Mouse (Mus musculus): ENCODE data around the gene Afap1l2. TPM values are rescaled to one million over a fixed set of nuclear protein-coding genes. Genes with fewer than 3 reads are reported as not detected.

The Afap1l2 gene
- polyA plus RNA-seq, 2 experiments from 2014 or later: not detected

DNA sequence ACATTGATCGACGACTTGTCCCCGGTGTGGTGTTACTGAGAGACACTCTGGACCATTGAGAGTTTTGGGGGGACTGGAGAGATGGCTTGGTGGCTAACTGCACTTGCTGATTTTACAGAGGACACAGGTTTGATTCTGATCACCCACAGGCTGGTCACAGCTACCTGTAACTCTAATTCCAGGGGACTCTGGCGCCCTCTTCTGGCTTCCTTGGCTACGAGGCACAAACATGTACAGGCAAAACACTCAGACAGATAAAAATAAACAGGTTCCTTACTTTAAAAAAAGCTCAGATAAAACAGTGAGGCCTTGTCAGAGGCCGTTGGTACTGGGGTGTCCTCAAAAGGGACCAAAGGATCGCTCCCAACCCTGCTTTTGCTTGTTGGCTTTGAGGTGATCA lies 72.3 kb downstream of the Afap1l2 start:
- ATAC-seq: no peak

DNA sequence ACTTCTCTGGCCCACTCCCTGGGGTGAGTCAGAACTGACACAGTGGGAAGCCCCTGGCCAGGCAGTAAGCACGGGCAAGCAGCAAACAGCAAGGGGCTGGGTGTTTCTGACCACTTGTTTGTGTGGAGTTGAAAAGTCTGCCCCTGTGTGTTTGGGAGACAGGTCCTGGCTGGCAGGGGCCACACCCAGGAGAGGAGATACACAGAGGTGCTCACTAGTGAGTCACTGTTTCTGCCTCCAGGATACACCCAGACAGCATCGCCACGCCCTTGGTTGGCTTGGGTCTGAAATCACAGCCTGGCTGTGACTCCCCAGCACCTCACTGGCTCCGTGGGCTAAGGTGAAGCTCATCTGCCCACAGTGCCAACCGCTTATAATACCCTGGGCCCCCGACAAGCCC lies 72.9 kb downstream of the Afap1l2 start:
- ATAC-seq: no peak

DNA sequence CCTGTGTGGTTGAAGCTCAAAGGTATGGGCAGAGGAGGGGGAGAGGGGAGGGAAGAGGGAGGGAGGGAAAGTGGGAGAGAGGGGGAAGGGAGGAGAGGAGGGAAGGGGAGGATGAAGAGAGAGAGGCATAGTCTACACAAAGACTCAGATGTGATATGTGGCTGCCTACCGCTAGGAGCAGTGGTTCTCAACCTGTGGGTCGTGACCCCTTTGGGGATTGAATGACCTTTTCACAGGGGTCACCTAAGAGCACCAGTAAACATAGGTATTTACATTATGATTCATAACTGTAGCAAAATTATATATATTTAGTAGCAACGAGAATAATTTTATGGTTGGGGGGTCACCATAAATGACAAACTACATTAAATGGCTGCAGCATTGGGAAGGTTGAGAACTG lies 74.2 kb downstream of the Afap1l2 start:
- no peak for ATAC-seq

DNA sequence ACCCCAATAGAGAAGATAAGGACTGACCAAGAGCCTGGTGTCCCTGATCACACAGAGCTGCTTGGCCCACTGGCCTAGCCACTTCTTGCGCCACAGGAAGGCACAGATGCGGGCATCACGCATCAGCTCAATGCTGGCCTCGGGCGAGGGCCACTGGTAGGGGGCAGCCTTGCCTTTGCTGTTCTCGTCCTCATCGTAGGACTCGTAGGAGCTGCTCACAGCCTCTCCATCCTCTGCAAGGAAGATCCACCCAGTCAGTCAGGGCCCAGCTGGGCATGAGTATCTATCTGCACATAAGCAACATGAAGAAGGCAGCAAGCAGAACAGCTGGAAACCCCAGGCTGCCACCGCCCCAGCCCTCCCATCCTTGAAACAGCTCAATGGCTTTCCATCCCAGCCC lies 78.0 kb downstream of the Afap1l2 start:
- ATAC-seq: no peak

DNA sequence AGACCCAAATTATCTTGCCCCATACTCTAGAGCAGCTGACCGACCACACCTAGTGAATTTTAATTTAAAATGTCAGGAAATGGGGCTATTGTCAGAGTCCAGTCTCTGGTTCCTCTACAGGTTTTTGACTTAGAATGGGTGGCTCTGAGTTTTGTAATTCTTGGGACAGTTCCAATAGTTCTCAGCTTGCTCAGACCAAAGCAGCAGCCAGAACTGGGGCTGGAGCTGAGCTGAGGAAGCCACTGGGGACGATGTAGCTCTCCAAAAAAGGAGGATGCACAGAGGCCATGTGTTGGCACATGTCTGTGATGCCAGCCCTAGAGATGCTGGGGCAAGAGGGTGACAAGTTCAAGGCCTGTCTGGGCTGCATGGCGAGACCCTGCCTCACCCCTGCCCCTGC lies 78.6 kb downstream of the Afap1l2 start:
- no peak for ATAC-seq

DNA sequence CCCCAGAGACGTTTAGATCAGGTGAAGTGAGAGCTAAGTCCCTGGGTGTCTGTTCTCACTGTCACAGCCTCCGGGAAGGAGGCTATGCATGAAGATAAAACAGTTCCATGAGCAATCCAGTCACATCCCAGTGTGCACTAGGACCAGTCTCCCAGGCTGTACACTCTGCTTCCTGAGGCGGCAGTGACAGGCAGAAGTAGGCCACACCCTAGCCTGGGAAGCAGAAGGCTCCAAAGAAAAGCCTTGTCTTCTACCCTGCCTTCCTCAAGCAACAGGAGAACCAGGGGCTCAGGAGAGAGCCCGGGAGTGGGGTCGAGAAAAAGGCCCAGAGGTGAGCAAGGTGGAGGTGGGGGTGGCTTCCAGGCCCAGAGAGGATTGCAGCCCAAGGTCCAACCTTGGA lies 86.3 kb downstream of the Afap1l2 start:
- no peak for ATAC-seq

DNA sequence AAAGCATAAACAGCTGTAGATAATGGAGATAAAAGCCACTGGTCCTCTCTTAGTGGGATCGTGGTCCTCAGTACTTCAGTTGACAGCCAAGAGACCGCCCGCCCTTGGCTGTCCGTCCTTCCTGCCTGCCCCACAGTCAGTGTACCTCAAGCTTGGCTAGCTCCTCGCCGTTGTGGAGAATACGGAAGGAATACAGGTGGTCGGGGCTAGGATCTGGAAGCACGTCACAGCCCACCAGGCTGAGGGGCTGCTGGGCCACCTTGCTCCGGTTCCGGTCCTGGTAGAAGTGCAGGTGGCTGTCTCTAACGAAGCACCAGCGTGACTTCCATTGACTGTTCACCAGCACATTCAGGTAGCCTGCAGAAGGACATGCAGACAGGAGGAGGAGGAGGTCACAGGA lies 87.8 kb downstream of the Afap1l2 start:
- no peak for ATAC-seq

DNA sequence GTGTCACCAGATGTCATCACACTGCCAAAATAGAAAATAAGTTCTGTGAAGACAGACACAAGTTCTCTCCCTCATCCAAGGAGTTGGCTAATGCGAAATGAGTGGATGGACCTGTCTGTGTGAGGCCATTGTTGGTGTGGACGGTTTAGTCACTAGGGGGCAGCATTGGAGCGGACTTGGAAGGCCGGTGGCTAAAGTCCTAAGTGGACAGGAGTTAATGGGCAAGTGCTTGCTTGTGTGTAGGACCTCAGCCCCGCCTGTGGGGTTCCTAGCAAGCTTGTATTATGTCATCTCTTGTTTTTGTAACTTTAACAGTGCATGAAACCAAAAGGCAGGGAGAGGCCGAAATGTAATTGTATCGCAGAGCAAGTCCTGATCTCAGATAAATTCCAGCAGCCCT lies 88.4 kb downstream of the Afap1l2 start:
- ATAC-seq: no peak

DNA sequence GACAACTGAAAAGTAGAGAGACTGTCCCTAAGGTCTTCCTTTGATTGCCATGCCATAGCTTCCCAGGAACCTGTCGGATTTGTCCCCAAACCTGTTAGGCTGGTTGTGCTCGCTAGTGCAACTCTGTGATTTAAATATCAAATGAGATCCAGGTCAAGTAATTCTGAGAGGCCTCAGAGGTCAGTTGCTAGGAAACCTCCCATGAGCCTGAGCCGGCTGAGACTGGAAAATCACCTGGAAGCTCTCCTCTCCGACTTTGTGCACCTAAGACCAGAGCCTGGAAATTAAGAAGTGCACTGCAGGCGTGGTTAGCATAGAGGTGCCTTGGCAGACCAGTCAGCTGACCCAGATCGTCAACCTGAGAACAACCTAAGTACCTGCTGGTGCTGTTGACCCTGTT lies 92.9 kb downstream of the Afap1l2 start:
- ATAC-seq: no peak

DNA sequence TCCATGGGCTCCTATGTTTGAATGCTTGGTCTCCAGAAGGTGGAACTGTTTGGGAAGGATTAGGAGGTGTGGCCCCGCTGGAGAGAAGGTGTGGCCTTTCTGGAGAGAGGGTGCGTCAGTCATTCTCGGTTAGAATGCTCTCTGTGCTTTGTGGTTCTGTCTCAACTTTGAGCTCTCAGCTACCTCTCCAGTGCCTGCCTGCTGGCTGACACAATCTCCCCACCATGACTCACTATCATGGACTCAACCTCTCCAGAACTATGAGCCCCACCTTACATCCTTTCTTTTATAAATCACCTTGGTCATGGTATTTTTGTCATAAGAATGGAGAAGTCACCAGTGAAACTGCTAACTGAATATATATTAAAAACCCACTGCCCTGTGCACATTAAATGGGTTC lies 93.4 kb downstream of the Afap1l2 start:
- no peak for ATAC-seq

DNA sequence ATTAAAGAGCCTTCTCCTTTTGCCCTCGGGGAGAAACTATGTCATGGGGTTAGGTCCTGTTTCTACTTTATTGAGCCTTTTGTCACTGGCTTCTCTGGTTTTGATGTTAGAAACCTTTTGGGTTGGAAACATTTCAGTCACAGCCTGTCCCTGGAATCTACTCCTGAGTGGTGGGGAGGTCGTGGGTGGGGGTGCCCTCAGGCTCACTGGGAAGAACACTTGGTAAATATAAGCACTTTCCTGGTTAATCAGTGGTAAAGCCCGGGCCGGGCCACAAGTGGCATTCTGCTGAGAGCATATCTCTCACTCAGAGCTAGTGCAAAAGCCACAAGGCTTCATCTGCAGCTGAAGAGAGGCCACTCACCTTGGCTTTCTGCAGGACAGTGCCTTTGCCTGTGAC lies 94.3 kb downstream of the Afap1l2 start:
- no peak for ATAC-seq

DNA sequence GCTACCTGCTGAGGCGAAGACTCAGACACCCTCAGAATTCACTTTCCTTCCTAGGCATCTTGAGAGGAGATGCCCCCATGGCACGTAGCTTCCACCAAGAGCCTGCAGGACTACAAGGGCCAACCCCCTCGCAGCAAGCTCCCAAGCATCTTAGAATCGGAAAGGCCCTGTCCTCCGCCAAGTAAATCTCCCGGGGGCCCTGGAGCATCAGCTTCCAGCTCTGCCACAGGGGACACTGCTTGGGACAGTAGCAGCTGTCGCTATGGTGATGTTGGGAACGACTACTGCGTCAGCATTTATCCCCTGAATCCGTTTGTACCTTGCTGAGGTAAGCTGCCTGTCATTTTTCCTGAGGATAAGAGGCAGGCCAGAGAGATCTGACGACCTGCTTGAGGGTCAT lies 97.5 kb downstream of the Afap1l2 start:
- ATAC-seq: no peak

DNA sequence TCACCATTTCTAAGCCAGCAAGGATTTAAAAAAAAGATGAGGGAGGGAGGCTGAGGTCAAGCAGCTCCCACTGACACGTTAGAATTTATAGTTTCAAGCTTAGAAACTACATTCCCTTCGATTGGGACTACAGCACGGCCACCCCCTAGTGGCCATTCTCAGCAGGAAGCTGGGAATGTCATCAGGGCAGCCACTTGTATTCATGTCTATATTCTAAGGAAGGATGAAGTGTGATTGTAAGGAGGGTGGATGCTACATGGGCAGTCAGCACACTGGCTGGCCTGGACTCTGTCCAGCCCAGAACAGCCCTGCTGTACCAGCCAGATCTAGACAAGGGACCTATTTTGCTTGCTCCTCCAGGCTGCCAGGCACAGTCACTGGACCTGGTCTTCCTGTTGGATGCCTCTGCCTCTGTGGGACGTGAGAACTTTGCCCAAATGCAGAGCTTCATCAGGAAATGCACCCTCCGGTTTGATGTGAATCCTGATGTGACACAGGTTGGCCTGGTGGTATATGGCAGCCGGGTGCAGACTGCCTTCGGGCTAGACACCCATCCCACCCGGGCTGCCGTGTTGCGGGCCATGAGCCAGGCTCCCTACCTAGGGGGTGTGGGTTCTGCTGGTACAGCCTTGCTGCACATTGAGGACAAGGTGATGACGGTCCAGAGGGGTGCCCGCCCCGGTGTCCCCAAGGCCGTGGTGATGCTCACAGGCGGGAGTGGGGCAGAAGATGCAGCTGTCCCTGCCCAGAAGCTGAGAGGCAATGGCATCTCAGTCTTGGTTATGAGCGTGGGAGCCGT lies 99.4 kb downstream of the Afap1l2 start:
- ATAC-seq: no peak

DNA sequence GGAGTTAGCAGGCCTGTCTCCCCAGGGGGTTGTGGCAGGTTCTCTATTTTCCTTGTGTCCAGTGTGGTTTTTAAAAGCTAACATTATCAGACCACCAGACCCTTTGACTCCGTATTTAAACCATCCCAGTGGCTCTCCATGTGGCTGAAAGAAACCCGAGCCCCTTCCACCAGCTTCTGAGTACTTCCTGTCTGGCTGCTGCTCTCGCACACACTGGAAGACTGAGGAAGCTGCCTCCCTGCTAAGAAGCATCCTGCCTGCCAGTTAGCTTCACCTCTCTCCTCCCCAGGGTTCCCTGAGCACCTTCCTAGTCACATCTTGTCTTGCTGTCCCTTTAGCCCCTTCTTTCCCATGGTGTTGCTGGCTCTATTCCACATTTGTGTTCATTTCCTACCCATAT lies 100.2 kb downstream of the Afap1l2 start:
- no peak for ATAC-seq

DNA sequence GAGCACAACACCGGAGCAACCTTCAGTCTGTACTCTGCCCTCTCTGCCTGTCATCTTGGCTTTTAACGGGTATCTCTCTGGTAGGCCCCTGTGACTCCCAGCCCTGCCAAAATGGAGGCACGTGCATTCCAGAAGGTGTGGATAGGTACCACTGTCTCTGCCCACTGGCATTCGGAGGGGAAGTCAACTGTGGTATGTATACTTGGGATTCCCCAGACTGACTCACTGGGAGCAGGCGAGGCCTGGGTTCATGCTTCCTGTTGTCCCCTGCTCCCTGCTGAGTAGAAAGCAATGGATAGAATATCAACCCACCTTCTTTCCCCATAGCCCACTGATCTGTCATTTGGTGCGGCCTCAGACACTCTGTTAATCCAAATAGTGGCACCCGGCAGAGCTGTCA lies 102.6 kb downstream of the Afap1l2 start:
- ATAC-seq: no peak

DNA sequence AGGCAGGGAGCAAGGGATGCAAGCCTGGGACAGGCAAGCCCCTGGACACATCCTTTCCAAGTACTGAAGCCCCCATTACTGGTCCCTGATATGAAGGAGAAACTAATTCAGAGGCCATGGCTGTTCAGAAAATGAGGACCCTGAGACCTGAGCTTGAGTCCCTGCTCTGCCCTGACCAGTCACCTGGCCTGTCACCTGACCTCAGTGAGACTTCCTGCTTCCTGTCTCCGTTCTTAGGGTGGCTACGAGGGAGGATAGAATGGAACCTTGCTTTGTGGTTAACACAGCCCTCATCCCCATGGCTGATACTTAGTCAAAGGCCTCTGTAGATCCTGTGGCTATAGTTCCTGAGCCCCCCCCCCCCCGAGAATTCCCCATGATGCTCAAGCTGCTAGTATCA lies 103.9 kb downstream of the Afap1l2 start:
- ATAC-seq: no peak

DNA sequence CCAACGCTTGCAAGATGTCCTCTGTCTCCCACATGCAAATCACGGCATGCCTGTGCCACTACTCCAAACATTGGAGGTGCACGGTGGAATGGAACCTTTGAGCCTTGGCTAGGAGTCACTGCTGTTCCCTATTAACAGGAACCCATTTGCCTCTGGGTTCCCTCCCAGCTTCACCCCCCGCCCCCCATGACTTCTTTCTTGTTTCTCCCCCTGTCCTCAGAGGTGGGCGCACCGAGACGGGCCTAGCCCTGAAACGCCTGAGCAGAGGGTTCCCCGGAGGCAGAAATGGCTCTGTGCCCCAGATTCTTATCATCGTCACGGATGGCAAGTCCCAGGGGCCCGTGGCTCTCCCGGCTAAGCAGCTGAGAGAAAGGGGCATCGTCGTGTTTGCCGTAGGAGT lies 110.4 kb downstream of the Afap1l2 start:
- ATAC-seq: no peak

DNA sequence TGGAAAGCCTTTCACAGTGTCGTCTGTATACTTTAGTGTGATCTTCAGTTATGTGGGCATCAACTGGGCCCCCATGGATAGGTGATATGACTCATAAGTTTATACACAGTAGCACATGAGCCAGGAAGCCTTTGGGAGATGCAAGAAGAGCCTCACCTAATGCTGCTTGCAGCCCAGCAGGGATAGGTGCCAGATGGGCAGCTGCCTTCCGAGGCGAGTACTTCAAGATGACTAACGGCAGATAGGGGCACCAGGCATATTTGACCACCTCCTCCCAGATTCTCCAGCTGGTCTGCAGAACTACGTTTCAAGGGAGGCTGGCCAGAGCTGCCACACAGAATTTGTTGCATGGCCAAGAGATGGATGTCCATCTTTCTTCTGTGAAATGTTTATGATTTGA lies 114.7 kb downstream of the Afap1l2 start:
- no peak for ATAC-seq

DNA sequence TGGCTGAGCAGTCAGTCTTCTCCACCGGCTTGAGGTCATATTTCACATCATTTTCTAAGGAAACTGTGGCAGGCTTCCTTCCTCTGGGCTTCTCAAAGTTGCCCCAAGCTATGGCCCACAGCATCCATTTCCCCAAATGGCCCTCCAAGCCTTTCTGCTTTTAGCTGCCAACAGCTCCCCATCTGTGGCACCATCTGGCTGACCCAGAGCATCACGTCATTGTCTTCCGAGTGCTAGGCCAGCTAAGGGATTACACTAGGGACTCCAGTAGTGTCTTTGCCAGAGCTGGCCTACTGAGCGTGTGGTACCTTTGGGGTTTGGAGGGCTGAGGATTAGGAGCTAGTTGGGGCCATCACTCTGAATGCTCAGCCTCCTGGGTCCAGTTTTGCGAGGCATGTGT lies 115.4 kb downstream of the Afap1l2 start:
- no peak for ATAC-seq

DNA sequence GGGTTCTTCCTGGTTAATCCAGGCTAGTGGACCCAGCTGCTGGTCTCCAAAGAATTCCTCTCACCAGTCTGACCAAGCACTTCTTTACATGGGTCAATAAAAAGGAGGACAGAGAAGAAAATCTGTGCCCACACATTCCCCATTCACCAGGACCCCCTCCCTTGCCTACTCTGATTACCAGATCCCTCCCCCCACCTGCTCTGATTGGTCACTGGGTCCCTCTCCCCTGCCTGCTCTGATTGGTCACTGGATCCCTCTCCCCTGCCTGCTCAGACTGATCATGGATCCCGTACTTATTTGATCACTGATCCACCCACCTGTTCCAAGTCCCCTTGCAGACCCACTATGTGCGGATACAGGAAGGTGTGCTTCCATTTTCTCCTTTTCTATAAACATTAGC lies 116.6 kb downstream of the Afap1l2 start:
- no peak for ATAC-seq

DNA sequence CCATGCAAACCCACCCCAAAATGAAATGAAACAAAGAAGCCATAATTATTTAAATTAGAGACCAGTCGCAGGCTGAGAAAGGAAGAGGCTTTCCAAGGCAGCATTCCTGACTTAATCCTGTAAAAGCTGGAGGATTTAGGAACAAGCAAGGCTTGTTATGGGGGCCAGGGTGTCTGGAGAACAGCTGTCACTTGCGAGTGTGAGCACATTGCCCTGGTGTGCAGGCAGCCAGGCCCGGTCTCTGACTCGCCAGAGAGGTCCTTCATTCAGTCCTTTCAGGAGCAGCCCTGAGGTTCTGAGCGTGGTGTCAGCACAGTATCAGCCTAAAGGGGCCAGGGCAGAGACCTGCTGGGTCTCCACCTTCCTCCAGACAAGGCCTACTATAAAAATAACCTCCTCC lies 119.4 kb downstream of the Afap1l2 start:
- no peak for ATAC-seq

DNA sequence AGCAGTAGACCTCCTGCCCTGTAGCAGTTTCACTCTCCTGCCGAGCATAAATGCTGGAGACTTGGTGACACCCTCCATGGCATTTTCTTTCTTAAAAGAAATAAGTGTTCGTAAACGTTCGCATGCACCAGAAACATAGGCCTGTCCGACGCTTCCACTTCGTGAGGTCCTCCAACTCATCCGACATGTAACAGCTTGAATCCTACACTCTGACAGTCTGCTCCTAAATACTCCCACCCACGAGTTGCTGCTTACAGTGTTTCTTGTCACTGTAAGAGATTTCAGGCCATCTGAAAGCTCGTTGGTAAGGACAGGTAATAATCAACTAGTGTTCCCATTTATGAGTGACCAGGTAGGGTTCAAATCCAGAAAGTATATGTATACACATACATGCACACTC lies 120.1 kb downstream of the Afap1l2 start:
- no peak for ATAC-seq

DNA sequence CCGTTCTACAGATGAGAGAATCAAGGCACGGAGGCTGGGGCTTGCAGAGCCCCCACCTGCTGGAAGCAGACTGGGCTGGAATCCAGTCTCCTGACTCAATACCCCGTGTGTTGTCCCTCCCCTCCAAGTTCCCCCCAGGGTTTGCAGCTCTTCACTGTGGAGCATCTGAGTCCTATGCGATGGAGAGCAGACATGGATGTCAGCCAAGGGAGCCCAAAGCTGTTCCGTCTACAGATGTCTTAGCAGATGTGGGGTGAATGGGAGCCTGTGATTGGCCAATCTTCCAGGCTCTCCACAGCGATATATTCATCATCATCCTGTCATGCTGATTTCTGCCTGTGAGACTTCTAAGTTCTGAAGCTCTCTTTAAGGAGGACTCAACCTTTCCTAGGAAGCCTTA lies 130.7 kb downstream of the Afap1l2 start:
- ATAC-seq: no peak

DNA sequence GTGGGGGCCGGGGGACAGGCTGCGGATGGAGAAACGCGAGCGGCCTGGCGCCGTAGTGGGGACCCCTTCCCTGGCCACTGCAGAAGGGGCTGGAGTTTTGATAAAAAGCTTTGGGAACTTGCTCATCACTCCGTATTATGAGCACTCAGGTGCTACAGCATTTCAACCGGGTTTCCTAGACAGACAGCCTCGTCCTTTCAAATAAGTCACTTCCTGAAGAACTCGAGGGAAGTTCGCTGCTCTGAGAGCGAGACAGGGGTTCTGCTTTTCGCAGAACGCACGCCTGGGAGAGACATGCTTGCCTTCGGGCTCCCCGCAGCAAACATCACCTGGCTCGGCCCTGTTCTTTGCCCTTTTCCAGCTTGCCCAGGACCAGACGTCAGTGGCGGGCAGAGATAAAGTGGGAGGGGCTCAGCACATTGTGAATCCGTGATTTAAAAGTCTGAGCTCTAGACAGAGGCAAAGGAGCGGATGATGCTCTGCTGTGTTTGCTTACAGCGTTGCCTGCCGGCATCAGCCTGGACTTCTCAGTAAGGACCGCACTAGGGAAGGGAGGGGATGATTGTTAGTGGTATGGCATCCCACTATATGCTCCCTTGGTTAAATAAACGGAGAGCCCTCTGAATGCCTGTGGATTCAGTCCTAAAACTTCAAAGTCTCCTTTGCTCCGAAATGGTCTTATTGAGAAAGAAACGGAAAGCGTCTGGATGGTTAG lies 133.3 kb downstream of the Afap1l2 start:
- no peak for ATAC-seq

Data from activated CD4-positive, CD25-positive, alpha-beta regulatory T cell, adult 4 months (primary cell).